27 mouse cellular contexts compared by ENCODE assay signal in the genomic region with DNA sequence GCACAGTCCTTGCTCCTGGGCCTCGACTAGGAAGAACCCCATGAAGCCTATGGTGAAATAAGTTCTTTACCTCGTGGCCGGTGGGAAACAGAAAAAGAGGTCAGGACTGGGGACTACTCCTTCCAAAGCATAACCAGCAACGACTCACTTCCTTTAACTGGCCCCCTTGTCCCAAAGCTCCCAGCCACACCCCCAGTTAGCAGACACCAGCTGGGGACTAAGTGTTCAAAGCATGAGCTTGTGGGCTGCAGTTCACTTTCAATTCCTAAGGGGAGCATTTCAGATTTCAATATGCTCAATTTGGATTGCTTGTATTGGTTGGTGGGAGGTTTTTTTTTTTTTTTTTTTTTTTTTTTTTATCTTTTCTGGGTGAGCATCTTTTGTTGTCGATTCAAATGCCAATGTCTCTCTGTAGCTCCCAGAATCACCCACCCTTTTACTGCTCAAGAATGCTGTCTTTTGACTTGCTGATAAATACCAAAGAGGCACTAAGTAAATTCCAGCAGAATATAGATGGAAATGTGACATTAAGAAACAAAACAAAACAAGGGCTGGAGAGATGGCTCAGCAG. TPM values are rescaled to one million over a fixed set of nuclear protein-coding genes. Genes with fewer than 3 reads are reported as not detected.
DNase-seq lines count a peak whose midpoint lies in the region; ATAC-seq lines count a peak whose summit lies in the region.
"Had no signal": no experiment of that assay in that cellular context is flagged by ENCODE, and none has a peak within 500 bp of the region (broad histone marks: within the 10 kb centered on the region; RNA-seq: fewer than 3 reads in every experiment).

No protein-coding gene starts in this region.

- H3K4me2 ChIP-seq in neural tube, embryonic 13.5 days = no peak overlapping the region
- no peak overlapping the region for H3K4me2 ChIP-seq in neural tube, embryonic 15.5 days
- H3K4me2 ChIP-seq: heart, embryonic 15.5 days; hindbrain, embryonic 12.5 days; intestine, embryonic 15.5 days; limb, embryonic 13.5 days; liver, embryonic 11.5 days had no signal

- H3K27me3 ChIP-seq in neural tube, embryonic 13.5 days = no peaks in the 10 kb centered on the region
- no peaks in the 10 kb centered on the region for H3K27me3 ChIP-seq in neural tube, embryonic 15.5 days (replicated peaks)
- H3K27me3 ChIP-seq: heart, embryonic 15.5 days; hindbrain, embryonic 12.5 days; intestine, embryonic 15.5 days; limb, embryonic 13.5 days had no signal

- H3K27ac ChIP-seq in neural tube, embryonic 13.5 days (replicated peaks) = 0 out of 2 replicates have a peak overlapping the region, but pooled peaks have one; percentile 33
- no peak overlapping the region for H3K27ac ChIP-seq in neural tube, embryonic 15.5 days (replicated peaks)
- H3K27ac ChIP-seq: gastrocnemius, adult 2 months; heart, embryonic 10.5 days; heart, embryonic 15.5 days; hindbrain, embryonic 12.5 days; hindbrain, postnatal 0 days; intestine, embryonic 15.5 days; limb, embryonic 13.5 days; stomach, postnatal 0 days had no signal

- H3K4me1 ChIP-seq in neural tube, embryonic 13.5 days (replicated peaks) = no peaks in the 10 kb centered on the region
- H3K4me1 ChIP-seq in neural tube, embryonic 15.5 days = no peaks in the 10 kb centered on the region
- H3K4me1 ChIP-seq: hindbrain, embryonic 12.5 days; limb, embryonic 13.5 days had no signal

- DNase-seq in ES-CJ7 (ENCODE audit: low read depth, low spot score) = peak; percentile 27
- DNase-seq in ZHBTc4 (ENCODE audit: low read depth, low spot score) = peak; percentile 38
- DNase-seq in B cell, adult 2 months = no peak
- DNase-seq in urinary bladder, postnatal 14 days (ENCODE audit: low spot score) = no peak
- DNase-seq: adrenal gland, postnatal 14 days; cerebellum, adult 18-20 months; cerebellum, postnatal 10 days; gastrocnemius, adult 2 months; kidney, adult 8-10 months; kidney, postnatal 10 days; lung, postnatal 4 days; midbrain, embryonic 14.5 days; right cerebral cortex, postnatal 4 days; thymus, adult 2 months had no signal

- no peaks in the 10 kb centered on the region for H3K36me3 ChIP-seq in neural tube, embryonic 13.5 days
- H3K36me3 ChIP-seq in neural tube, embryonic 15.5 days = no peaks in the 10 kb centered on the region
- H3K36me3 ChIP-seq: heart, embryonic 10.5 days; heart, embryonic 15.5 days; hindbrain, embryonic 12.5 days; intestine, embryonic 15.5 days; limb, embryonic 13.5 days had no signal

- 40% methylated on average over 5 of the region's 5 CpGs for WGBS in neural tube, embryonic 13.5 days
- WGBS in neural tube, embryonic 15.5 days = 48% methylated on average over 5 of the region's 5 CpGs

- ATAC-seq in neural tube, embryonic 13.5 days (ENCODE audit: low read depth) = no peak
- no peak for ATAC-seq in neural tube, embryonic 15.5 days (ENCODE audit: low FRiP score)
- peak; percentile 32 for ATAC-seq in megakaryocyte progenitor cell, adult 5-6 weeks (replicated peaks; ENCODE audit: poor library complexity)
- ATAC-seq: forebrain, embryonic 16.5 days; hindbrain, postnatal 0 days; intestine, embryonic 15.5 days had no signal

- no peaks in the 10 kb centered on the region for H3K9me3 ChIP-seq in neural tube, embryonic 13.5 days
- no peaks in the 10 kb centered on the region for H3K9me3 ChIP-seq in neural tube, embryonic 15.5 days (replicated peaks)
- H3K9me3 ChIP-seq: heart, embryonic 10.5 days; heart, embryonic 15.5 days; hindbrain, embryonic 12.5 days; intestine, embryonic 15.5 days; limb, embryonic 13.5 days had no signal

- H3K4me3 ChIP-seq in neural tube, embryonic 13.5 days = no peak overlapping the region
- H3K4me3 ChIP-seq in neural tube, embryonic 15.5 days (replicated peaks) = no peak overlapping the region
- H3K4me3 ChIP-seq: erythroblast, embryonic 14.5 days; gastrocnemius, adult 2 months; heart, embryonic 10.5 days; heart, embryonic 15.5 days; hindbrain, embryonic 12.5 days; intestine, embryonic 15.5 days; limb, embryonic 13.5 days had no signal

- H3K9ac ChIP-seq in neural tube, embryonic 13.5 days = no peak overlapping the region
- no peak overlapping the region for H3K9ac ChIP-seq in neural tube, embryonic 15.5 days (replicated peaks)
- H3K9ac ChIP-seq: heart, embryonic 15.5 days; hindbrain, embryonic 12.5 days; intestine, embryonic 15.5 days; limb, embryonic 13.5 days had no signal

RNA-seq across cellular contexts. Expression of a gene that starts 54.3 kb away (rescaled TPM):
- 2.7 and 3.7 TPM in 2 replicates for polyA plus RNA-seq in neural tube, embryonic 13.5 days (2015; fragmentation: Nextera tagmentation; extraction: Ambion mirVana)
- 1.9 and 6.0 TPM in 2 replicates for polyA plus RNA-seq in neural tube, embryonic 15.5 days (2015; fragmentation: Nextera tagmentation; extraction: Ambion mirVana)
- total RNA-seq in megakaryocyte progenitor cell, adult 5-6 weeks (2015) = 95.0 and 97.5 TPM in 2 replicates
- 128 and 149 TPM in 2 replicates for total RNA-seq in megakaryocyte progenitor cell, adult 5-6 weeks (2017)

Comparison
In these comparisons a context has a peak if more than half of its experiments do, and no peak if none do; other contexts are left out.
1. DNase-seq: peak in ES-CJ7 (single experiment) and ZHBTc4 (single experiment); none in B cell, adult 2 months (0 of 2) and urinary bladder, postnatal 14 days (single experiment).